Mouse (Mus musculus) neural tube, embryonic 12.5 days (tissue): Measurements from ENCODE around the gene Laptm5. TPM values are rescaled to one million over a fixed set of nuclear protein-coding genes. Genes with fewer than 3 reads are reported as not detected.

Experiments
- ATAC-seq: fragments of 200-750 bp; cut with Nextera tagmentation; 2 replicates; pipeline ENCODE4 v1.8.0; 2017; ENCODE audit warnings: low read depth, mild to moderate bottlenecking, moderate TSS enrichment, moderate library complexity; ENCODE audit not compliant: low FRiP score
- H3K27ac ChIP-seq: fragments of 300-500 bp; sonication (generic); 2 replicates; pipeline ENCODE4 v1.5.1; 2016
- H3K27me3 ChIP-seq: fragments of 300-500 bp; sonication (generic); replicated peaks from 2 replicates; pipeline ENCODE4 v1.6.1; 2016; ENCODE audit warnings: mild to moderate bottlenecking
- H3K36me3 ChIP-seq: fragments of 300-500 bp; sonication (generic); 2 replicates; pipeline ENCODE4 v1.6.1; 2016; ENCODE audit warnings: mild to moderate bottlenecking
- H3K4me1 ChIP-seq: fragments of 300-500 bp; sonication (generic); 2 replicates; pipeline ENCODE4 v1.6.1; 2016
- H3K4me2 ChIP-seq: fragments of 300-500 bp; sonication (generic); replicated peaks from 2 replicates; pipeline ENCODE4 v1.6.1; 2016; ENCODE audit warnings: mild to moderate bottlenecking
- H3K4me3 ChIP-seq: fragments of 300-500 bp; sonication (generic); 2 replicates; pipeline ENCODE4 v1.5.1; 2016
- H3K9ac ChIP-seq: fragments of 300-500 bp; sonication (generic); 2 replicates; pipeline ENCODE4 v1.6.1; 2016; ENCODE audit warnings: mild to moderate bottlenecking
- H3K9me3 ChIP-seq: fragments of 300-500 bp; sonication (generic); 2 replicates; pipeline ENCODE4 v1.6.1; 2016; ENCODE audit warnings: mild to moderate bottlenecking
- WGBS: fragments of 180-500 bp; shearing (Covaris S2); methylation state at CpG from one replicate; pipeline ENCODE4 v1.1.7; 2016; 5-methylcytosine and 5-hydroxymethylcytosine counted together
- polyA plus RNA-seq: library from polyadenylated mRNA; unstranded; fragments of >200 nt; fragmentation: Nextera tagmentation; extraction: Ambion mirVana; gene quantifications from 2 replicates; pipeline ENCODE4 v1.2.1, GENCODE M21; 2016

Laptm5 gene
- polyA plus RNA-seq, 1 experiment from 2014 or later, result 23.0 TPM

GRCm38 (mm10) chr4:130915006-130915667, 2.2 kb downstream of the Laptm5 start:
- WGBS, result 78% methylated on average over 12 of the region's 12 CpGs

DNA sequence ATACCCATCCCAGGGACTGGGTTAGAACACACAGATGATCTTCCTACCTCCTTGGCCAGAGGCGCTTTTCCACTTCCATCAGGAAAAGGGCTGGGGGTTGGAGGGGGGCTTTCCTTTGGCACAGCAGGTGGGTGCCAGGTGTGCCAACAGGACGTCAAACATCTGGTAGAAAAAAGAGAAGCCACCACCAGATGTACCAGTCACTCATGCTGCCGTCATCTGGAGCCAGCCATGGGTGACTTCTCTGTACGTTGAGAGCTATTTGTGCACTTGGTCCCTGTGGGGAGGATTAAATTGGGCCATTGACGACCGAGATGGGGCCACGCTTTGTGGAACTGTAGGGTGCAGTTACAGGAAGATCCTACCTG, 2.7 kb downstream of the Laptm5 start:
- Histone ChIP-seq H3K4me3 (no peak overlapping the region), H3K9me3 (no peaks in the 10 kb centered on the region), H3K4me1 (peaks cover 13% of the 10 kb centered on the region), H3K36me3 (no peaks in the 10 kb centered on the region), H3K4me2 (no peak overlapping the region), H3K27ac (no peak overlapping the region), H3K9ac (no peak overlapping the region), H3K27me3 (no peaks in the 10 kb centered on the region)
- 59% methylated on average over 7 of the region's 7 CpGs for WGBS
- no peak for ATAC-seq

More at GRCm38 (mm10) chr4:130915006-130915667, 2.2 kb downstream of the Laptm5 start:
- H3K36me3 ChIP-seq, result no peaks in the 10 kb centered on the region
- no peak overlapping the region for H3K9ac ChIP-seq
- no peak for ATAC-seq
- no peaks in the 10 kb centered on the region for H3K9me3 ChIP-seq
- H3K27me3 ChIP-seq, result no peaks in the 10 kb centered on the region
- H3K4me3 ChIP-seq, result no peak overlapping the region
- no peak overlapping the region for H3K27ac ChIP-seq
- no peak overlapping the region for H3K4me2 ChIP-seq
- H3K4me1 ChIP-seq, result peaks cover 9% of the 10 kb centered on the region

- H3K4me1 ChIP-seq, result peaks cover 22% of the 10 kb centered on the region
- H3K27ac ChIP-seq, result no peak overlapping the region
- H3K4me2 ChIP-seq, result no peak overlapping the region
- WGBS, result 82% methylated on average over 7 of the region's 7 CpGs
- H3K4me3 ChIP-seq, result no peak overlapping the region
- ATAC-seq, result no peak
- no peak overlapping the region for H3K9ac ChIP-seq
- H3K9me3 ChIP-seq, result no peaks in the 10 kb centered on the region
- H3K36me3 ChIP-seq, result no peaks in the 10 kb centered on the region
- no peaks in the 10 kb centered on the region for H3K27me3 ChIP-seq
Observed at GRCm38 (mm10) chr4:130916639-130917038, 3.7 kb downstream of the Laptm5 start.

- H3K4me3 ChIP-seq, result no peak overlapping the region
- WGBS, result 70% methylated on average over 4 of the region's 4 CpGs
- no peak for ATAC-seq
- H3K4me2 ChIP-seq, result no peak overlapping the region
- H3K9ac ChIP-seq, result no peak overlapping the region
- peaks cover 22% of the 10 kb centered on the region for H3K4me1 ChIP-seq
- H3K27ac ChIP-seq, result no peak overlapping the region
- no peaks in the 10 kb centered on the region for H3K36me3 ChIP-seq
- H3K27me3 ChIP-seq, result no peaks in the 10 kb centered on the region
- H3K9me3 ChIP-seq, result no peaks in the 10 kb centered on the region
Observed at GRCm38 (mm10) chr4:130917564-130917963, 4.6 kb downstream of the Laptm5 start.

- no peaks in the 10 kb centered on the region for H3K36me3 ChIP-seq
- H3K4me1 ChIP-seq, result peaks cover 22% of the 10 kb centered on the region
- H3K27ac ChIP-seq, result no peak overlapping the region
- no peak overlapping the region for H3K4me2 ChIP-seq
- WGBS, result 78% methylated on average over 10 of the region's 10 CpGs
- no peak overlapping the region for H3K9ac ChIP-seq
- no peak for ATAC-seq
- H3K27me3 ChIP-seq, result no peaks in the 10 kb centered on the region
- no peaks in the 10 kb centered on the region for H3K9me3 ChIP-seq
- no peak overlapping the region for H3K4me3 ChIP-seq
Observed at GRCm38 (mm10) chr4:130918805-130919749, 6.2 kb downstream of the Laptm5 start.

DNA sequence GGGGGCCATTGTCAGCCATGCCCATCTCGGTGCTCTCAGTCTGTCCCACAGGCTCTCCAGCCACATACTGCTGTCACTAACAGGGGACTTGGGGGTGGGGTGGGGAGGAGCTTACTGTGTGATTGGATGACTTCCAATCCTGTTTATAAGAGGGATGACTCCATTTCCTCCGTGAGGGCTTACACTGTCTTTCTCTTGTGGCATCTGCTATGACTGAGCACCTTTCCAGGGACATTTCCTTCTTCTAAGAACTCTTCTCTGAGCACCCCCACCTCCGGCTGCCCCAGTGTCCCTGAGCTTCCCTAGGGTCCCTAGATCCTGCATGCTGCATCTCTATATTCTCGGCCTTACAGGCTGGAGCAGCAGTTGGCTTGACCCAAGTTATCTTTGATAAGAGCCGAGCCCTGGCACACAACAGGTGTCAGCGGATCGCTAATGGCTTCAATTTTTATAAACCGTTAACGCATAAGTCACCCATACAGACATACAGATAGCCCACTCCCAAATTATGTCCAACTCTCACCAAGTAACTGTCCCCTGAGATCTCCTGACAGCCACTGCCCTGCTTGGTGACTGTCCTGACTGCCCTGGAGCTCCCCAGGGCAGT, 6.9 kb downstream of the Laptm5 start:
- 68% methylated on average over 9 of the region's 9 CpGs for WGBS
- no peaks in the 10 kb centered on the region for H3K36me3 ChIP-seq
- H3K9ac ChIP-seq, result no peak overlapping the region
- H3K4me2 ChIP-seq, result no peak overlapping the region
- no peaks in the 10 kb centered on the region for H3K27me3 ChIP-seq
- ATAC-seq, result no peak
- H3K27ac ChIP-seq, result no peak overlapping the region
- H3K4me3 ChIP-seq, result no peak overlapping the region
- H3K9me3 ChIP-seq, result no peaks in the 10 kb centered on the region
- peaks cover 22% of the 10 kb centered on the region for H3K4me1 ChIP-seq

- no peak overlapping the region for H3K27ac ChIP-seq
- peak; percentile 44; the same call in 1 of the 2 replicates for ATAC-seq
Observed at GRCm38 (mm10) chr4:130920951-130921693, 8.2 kb downstream of the Laptm5 start.

GRCm38 (mm10) chr4:130921986-130922385, 9.1 kb downstream of the Laptm5 start:
- no peaks in the 10 kb centered on the region for H3K27me3 ChIP-seq
- no peaks in the 10 kb centered on the region for H3K36me3 ChIP-seq
- H3K9me3 ChIP-seq, result no peaks in the 10 kb centered on the region
- H3K4me2 ChIP-seq, result no peak overlapping the region
- H3K27ac ChIP-seq, result no peak overlapping the region
- no peak for ATAC-seq
- H3K4me3 ChIP-seq, result no peak overlapping the region
- H3K4me1 ChIP-seq, result peaks cover 22% of the 10 kb centered on the region
- no peak overlapping the region for H3K9ac ChIP-seq
- WGBS, result 73% methylated on average over 10 of the region's 10 CpGs

More at GRCm38 (mm10) chr4:130920951-130921693, 8.2 kb downstream of the Laptm5 start:
- H3K9me3 ChIP-seq, result no peaks in the 10 kb centered on the region
- H3K4me2 ChIP-seq, result no peak overlapping the region; the same call in 1 of the 2 replicates
- 36% methylated on average over 12 of the region's 12 CpGs for WGBS
- H3K4me1 ChIP-seq, result peaks cover 22% of the 10 kb centered on the region
- no peaks in the 10 kb centered on the region for H3K36me3 ChIP-seq
- H3K27me3 ChIP-seq, result no peaks in the 10 kb centered on the region
- H3K4me3 ChIP-seq, result no peak overlapping the region
- peak overlapping the region; percentile 17; the same call in 1 of the 2 replicates for H3K9ac ChIP-seq

GRCm38 (mm10) chr4:130926274-130926673, 13.3 kb downstream of the Laptm5 start:
- H3K9me3 ChIP-seq, result no peaks in the 10 kb centered on the region
- H3K9ac ChIP-seq, result no peak overlapping the region
- no peak overlapping the region for H3K27ac ChIP-seq
- no peak overlapping the region for H3K4me3 ChIP-seq
- WGBS, result 58% methylated on average over 6 of the region's 6 CpGs
- H3K36me3 ChIP-seq, result no peaks in the 10 kb centered on the region
- peaks cover 2% of the 10 kb centered on the region for H3K4me1 ChIP-seq
- no peak overlapping the region for H3K4me2 ChIP-seq
- H3K27me3 ChIP-seq, result no peaks in the 10 kb centered on the region
- no peak for ATAC-seq

DNA sequence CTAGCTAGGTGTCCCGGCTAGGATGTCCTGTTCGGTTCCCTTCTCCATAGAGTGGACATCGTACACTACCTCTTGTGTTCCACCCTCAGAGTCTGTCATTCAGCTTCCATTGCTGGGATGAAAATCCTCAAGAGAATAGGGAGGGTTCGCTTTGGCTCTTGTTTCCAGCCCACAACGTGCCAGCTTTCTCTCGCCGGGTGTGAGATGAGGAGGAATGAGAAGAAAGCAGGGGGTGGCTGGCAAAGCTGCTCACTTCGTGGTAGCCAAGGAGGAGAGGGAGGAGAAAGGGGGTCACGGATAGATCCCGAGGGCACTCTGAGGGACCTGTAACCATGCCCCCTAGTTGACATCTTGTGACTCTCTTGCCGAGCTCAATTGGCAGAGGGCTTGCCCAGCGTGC, 14.9 kb downstream of the Laptm5 start:
- no peak overlapping the region for H3K27ac ChIP-seq
- no peak overlapping the region for H3K9ac ChIP-seq
- no peak for ATAC-seq
- H3K4me3 ChIP-seq, result no peak overlapping the region
- no peaks in the 10 kb centered on the region for H3K9me3 ChIP-seq
- H3K27me3 ChIP-seq, result no peaks in the 10 kb centered on the region
- H3K4me1 ChIP-seq, result no peaks in the 10 kb centered on the region
- no peaks in the 10 kb centered on the region for H3K36me3 ChIP-seq
- 88% methylated on average over 12 of the region's 12 CpGs for WGBS
- H3K4me2 ChIP-seq, result no peak overlapping the region

DNA sequence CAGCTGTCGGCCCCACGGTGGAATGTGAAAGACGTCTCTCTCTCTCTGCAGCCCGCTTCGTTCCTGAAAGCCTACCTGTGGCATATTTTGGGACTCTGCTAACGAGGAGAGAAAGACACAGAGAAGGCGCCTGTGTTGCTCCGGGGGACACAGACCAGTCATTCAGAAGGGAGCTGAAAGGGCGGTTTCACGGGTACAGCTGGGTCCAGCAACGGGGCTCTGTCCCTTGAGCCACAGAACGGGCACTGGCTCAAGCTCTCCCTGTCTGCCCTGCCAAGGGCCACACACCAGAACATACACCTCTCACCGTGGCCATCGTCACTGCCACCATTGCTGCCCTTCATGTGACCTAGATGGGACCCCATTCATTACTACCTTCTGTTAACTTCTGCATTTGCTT, 29.7 kb downstream of the Laptm5 start:
- no peaks in the 10 kb centered on the region for H3K9me3 ChIP-seq
- H3K9ac ChIP-seq, result no peak overlapping the region
- no peak for ATAC-seq
- H3K4me2 ChIP-seq, result no peak overlapping the region
- 0 out of 2 replicates have a peak, but pooled peaks cover 5% of the 10 kb centered on the region for H3K4me1 ChIP-seq
- H3K27ac ChIP-seq, result no peak overlapping the region
- H3K36me3 ChIP-seq, result no peaks in the 10 kb centered on the region
- WGBS, result 77% methylated on average over 14 of the region's 14 CpGs
- H3K27me3 ChIP-seq, result 0 out of 2 replicates have a peak, but pooled peaks cover 3% of the 10 kb centered on the region
- no peak overlapping the region for H3K4me3 ChIP-seq
